Comparison of ENCODE assay signal across 11 mouse cellular contexts in the genomic region with DNA sequence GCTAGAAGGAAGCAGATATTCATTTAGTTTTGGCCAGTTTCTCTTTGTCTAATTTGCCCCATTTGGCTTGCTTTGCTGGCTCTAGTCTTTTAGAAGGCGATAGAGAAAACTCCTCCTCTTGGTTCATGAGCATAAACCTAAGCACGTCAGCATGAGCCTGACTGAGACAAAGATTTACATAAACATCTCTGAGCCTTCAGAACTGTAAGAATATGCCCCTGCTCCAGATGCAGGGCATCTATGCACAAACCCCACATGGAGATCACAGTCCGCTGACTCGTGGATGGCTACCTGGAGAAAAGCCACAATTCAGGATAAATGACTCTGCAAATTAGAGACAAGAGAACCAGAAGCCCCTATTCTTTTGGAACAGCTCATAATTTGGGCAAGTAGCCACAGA.
DNase-seq lines count a peak whose midpoint lies in the region; ATAC-seq and TF ChIP-seq lines count a peak whose summit lies in the region.
"Had no signal": no experiment of that assay in that cellular context is flagged by ENCODE, and none has a peak within 500 bp of the region (broad histone marks: within the 10 kb centered on the region; RNA-seq: fewer than 3 reads in every experiment).

No protein-coding gene starts in this region.

- H3K4me1 ChIP-seq in midbrain, postnatal 0 days (ENCODE audit: insufficient read depth, low read length): no peaks in the 10 kb centered on the region
- H3K4me1 ChIP-seq: liver, embryonic 15.5 days had no signal

- H3K27ac ChIP-seq in left cerebral cortex, adult 2 months: peak overlapping the region; percentile 64
- no peak overlapping the region for H3K27ac ChIP-seq in midbrain, postnatal 0 days (ENCODE audit: low read depth, low read length)
- H3K27ac ChIP-seq: liver, embryonic 15.5 days had no signal

- ATAC-seq in frontal cortex, adult (ENCODE audit: low TSS enrichment): peak; percentile 91
- peak; percentile 35 for ATAC-seq in Patski
- ATAC-seq in midbrain, postnatal 0 days (ENCODE audit: low FRiP score): no peak

- intact Hi-C loops in left cerebral cortex, adult 2 months (cut with DNase I): loop anchor here (1.0 to 2.0 kb wide), 3 partner anchors 64 to 244 kb away; no protein-coding TSS in a partner anchor

- POLR2A ChIA-PET in Patski (lab: Charles Lee): no interaction called here

- 50% methylated on average over 4 of the region's 4 CpGs for WGBS in midbrain, postnatal 0 days

- H3K36me3 ChIP-seq in midbrain, postnatal 0 days (ENCODE audit: insufficient read depth, low read length): no peaks in the 10 kb centered on the region
- H3K36me3 ChIP-seq: liver, embryonic 15.5 days had no signal

- no peaks in the 10 kb centered on the region for H3K27me3 ChIP-seq in Patski
- no peaks in the 10 kb centered on the region for H3K27me3 ChIP-seq in midbrain, postnatal 0 days (ENCODE audit: insufficient read depth, low read length)
- H3K27me3 ChIP-seq: liver, embryonic 15.5 days had no signal

- H3K9ac ChIP-seq in midbrain, postnatal 0 days (replicated peaks; ENCODE audit: low read length, poor library complexity, severe bottlenecking): no peak overlapping the region
- H3K9ac ChIP-seq: liver, embryonic 15.5 days had no signal

- in situ Hi-C loops in Patski (cut with MboI; ENCODE audit: low pct_unique_long_range_greater_than_20kb): no loop called here

- peak overlapping the region; percentile 10; the same call in 1 of the 2 replicates for H3K4me2 ChIP-seq in midbrain, postnatal 0 days (ENCODE audit: low read depth, low read length, poor library complexity, severe bottlenecking)
- H3K4me2 ChIP-seq: liver, embryonic 15.5 days had no signal

- peak overlapping the region; percentile 24 for H3K4me3 ChIP-seq in left cerebral cortex, adult 2 months
- no peak overlapping the region for H3K4me3 ChIP-seq in midbrain, postnatal 0 days (ENCODE audit: low read depth, low read length)
- H3K4me3 ChIP-seq: liver, embryonic 15.5 days had no signal

- TF ChIP-seq CTCF in left cerebral cortex, adult 2 months (IDR thresholded peaks at IDR 0.05): no peak
- no peak for TF ChIP-seq CTCF in Patski (IDR thresholded peaks at IDR 0.05)
- no peak for TF ChIP-seq CTCF in midbrain, postnatal 0 days (IDR thresholded peaks at IDR 0.05)

- no peak for DNase-seq in frontal cortex, postnatal 10 days (ENCODE audit: low spot score in 2 of 2)
- peak in 1 of 2 experiments; percentile 14 for DNase-seq in left cerebral cortex, adult 2 months (ENCODE audit: extremely low spot score in 1 of 2, low spot score in 2 of 2)
- no peak for DNase-seq in left cerebral cortex, adult 18-20 months (ENCODE audit: low spot score in 2 of 2)
- DNase-seq in Patski (ENCODE audit: low read depth, low spot score) (peak; percentile 10), MN1 (ENCODE audit: low spot score) (no peak)
- peak; percentile 43 for DNase-seq in midbrain, postnatal 0 days (ENCODE audit: low spot score)
- no peak for DNase-seq in layer of hippocampus, adult 9-10 months (ENCODE audit: low spot score)
- DNase-seq: adrenal gland, adult 8-10 months; thymus, adult 2 months had no signal

- H3K9me3 ChIP-seq in midbrain, postnatal 0 days (ENCODE audit: low read length): no peaks in the 10 kb centered on the region
- H3K9me3 ChIP-seq: liver, embryonic 15.5 days had no signal

- CTCF ChIA-PET in Patski (lab: Charles Lee): interaction anchor here (1.2 kb wide), 1 partner anchor 15 kb away, joined by 3 read pairs; no protein-coding TSS in a partner anchor

Comparison
In these comparisons a context has a peak if more than half of its experiments do, and no peak if none do; other contexts are left out.
1. DNase-seq: peak in Patski (single experiment) and midbrain, postnatal 0 days (single experiment); none in frontal cortex, postnatal 10 days (0 of 2), left cerebral cortex, adult 18-20 months (0 of 2), MN1 (single experiment) and layer of hippocampus, adult 9-10 months (single experiment).